Mouse (Mus musculus) lung, embryonic 14.5 days (tissue): ENCODE measurements around the gene Gm20388. TPM values are rescaled to one million over a fixed set of nuclear protein-coding genes. Genes with fewer than 3 reads are reported as not detected.
A peak's percentile ranks its signal among the peaks of the same experiment; 100 is the strongest.

Experiments used
- ATAC-seq: fragments of 200-750 bp; cut with Nextera tagmentation; 2 replicates; pipeline ENCODE4 v1.8.0; 2017; ENCODE audit warnings: mild to moderate bottlenecking, moderate TSS enrichment, moderate library complexity; ENCODE audit not compliant: insufficient read depth
- DNase-seq: peaks from one replicate; pipeline ENCODE4 v3.0.0-alpha.2; 2015
- H3K27ac ChIP-seq: fragments of 300-500 bp; sonication (generic); 2 replicates; pipeline ENCODE4 v1.5.1; 2014; ENCODE audit warnings: low read depth, mild to moderate bottlenecking, moderate library complexity
- H3K27me3 ChIP-seq: fragments of 300-500 bp; sonication (generic); 2 replicates; pipeline ENCODE4 v1.6.1; 2014; ENCODE audit warnings: low read length, control low read depth; ENCODE audit not compliant: insufficient read depth
- H3K36me3 ChIP-seq: fragments of 300-500 bp; sonication (generic); 2 replicates; pipeline ENCODE4 v1.6.1; 2014; ENCODE audit warnings: control low read depth; ENCODE audit not compliant: insufficient read depth
- H3K4me1 ChIP-seq: fragments of 300-500 bp; sonication (generic); 2 replicates; pipeline ENCODE4 v1.6.1; 2014; ENCODE audit warnings: antibody characterized with exemption, control low read depth; ENCODE audit not compliant: insufficient read depth
- H3K4me2 ChIP-seq: fragments of 300-500 bp; sonication (generic); 2 replicates; pipeline ENCODE4 v1.6.1; 2014; ENCODE audit warnings: mild to moderate bottlenecking
- H3K4me3 ChIP-seq: fragments of 300-500 bp; sonication (generic); 2 replicates; pipeline ENCODE4 v1.5.1; 2014; ENCODE audit warnings: low read depth, low read length
- H3K9ac ChIP-seq: fragments of 300-500 bp; sonication (generic); 2 replicates; pipeline ENCODE4 v1.6.1; 2014
- H3K9me3 ChIP-seq: fragments of 300-500 bp; sonication (generic); 2 replicates; pipeline ENCODE4 v1.6.1; 2016; ENCODE audit warnings: low read depth, low read length, control low read depth
- CTCF ChIP-seq: IDR thresholded peaks from 2 replicates; pipeline ENCODE4 v1.5.1; 2016; ENCODE audit warnings: antibody characterized with exemption, low read depth
- WGBS: fragments of 180-500 bp; shearing (Covaris S2); extraction: QIAGEN DNeasy Blood & Tissue Kit; methylation state at CpG from one replicate; pipeline ENCODE4 v1.1.7; 2014; 5-methylcytosine and 5-hydroxymethylcytosine counted together
- polyA plus RNA-seq: library from polyadenylated mRNA; unstranded; fragments of >200 nt; fragmentation: Nextera tagmentation; extraction: Ambion mirVana; gene quantifications from 2 replicates; pipeline ENCODE4 v1.2.1, GENCODE M21; 2014

Gene Gm20388
- polyA plus RNA-seq, 1 experiment from 2014 or later = not detected

DNA sequence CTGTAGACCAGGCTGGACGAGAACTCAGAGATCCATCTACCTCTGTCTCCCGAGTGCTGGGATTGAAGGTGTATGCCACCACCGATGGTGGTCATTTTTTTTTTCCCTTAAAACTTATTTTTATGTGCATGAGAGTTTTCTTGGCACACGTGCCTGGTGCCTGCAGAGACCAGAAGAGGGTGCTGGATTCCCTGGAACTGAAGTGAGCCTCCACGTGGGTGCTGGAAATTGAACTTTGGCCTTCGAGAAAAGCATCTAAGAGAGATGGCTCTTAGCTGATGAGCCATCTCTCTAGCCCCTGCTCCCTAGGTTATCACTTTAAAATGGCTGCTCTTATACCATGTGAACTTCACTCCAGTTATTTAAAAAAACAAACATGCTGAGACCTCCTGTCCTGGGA is 163.9 kb downstream of the Gm20388 start:
- Histone ChIP-seq H3K4me2 (no peak overlapping the region), H3K36me3 (no peaks in the 10 kb centered on the region), H3K9ac (no peak overlapping the region), H3K27ac (no peak overlapping the region), H3K9me3 (no peaks in the 10 kb centered on the region), H3K27me3 (no peaks in the 10 kb centered on the region), H3K4me1 (no peaks in the 10 kb centered on the region), H3K4me3 (no peak overlapping the region)
- no peak for DNase-seq
- 58% methylated on average over 6 of the region's 6 CpGs for WGBS
- no peak for TF ChIP-seq CTCF
- ATAC-seq = no peak

DNA sequence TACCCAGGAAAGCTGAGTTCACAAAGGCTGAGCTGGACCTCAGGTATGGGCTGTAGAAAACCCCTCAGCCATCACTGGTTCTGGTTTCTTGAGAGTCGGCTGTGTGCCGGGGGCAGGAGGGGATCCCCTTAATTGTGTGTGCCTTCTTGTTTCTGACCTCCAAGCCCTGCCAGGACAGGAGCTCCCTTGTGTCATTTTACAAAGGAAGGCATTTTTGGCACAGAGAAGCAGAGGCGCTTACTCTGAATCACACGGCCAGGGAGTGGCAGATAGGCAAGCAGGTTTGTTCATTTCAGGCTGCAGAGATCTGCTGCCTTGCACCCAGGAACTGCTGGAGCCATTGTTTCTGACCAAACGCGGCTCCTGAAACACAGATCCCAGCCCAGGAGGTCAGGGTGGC is 164.7 kb downstream of the Gm20388 start:
- no peak for TF ChIP-seq CTCF
- ATAC-seq (no peak), DNase-seq (no peak)
- no peak overlapping the region for H3K4me3 ChIP-seq
- no peaks in the 10 kb centered on the region for H3K27me3 ChIP-seq
- H3K4me2 ChIP-seq = no peak overlapping the region
- 58% methylated on average over 6 of the region's 6 CpGs for WGBS
- H3K36me3 ChIP-seq = no peaks in the 10 kb centered on the region
- no peaks in the 10 kb centered on the region for H3K4me1 ChIP-seq
- H3K9me3 ChIP-seq = no peaks in the 10 kb centered on the region
- no peak overlapping the region for H3K9ac ChIP-seq
- no peak overlapping the region for H3K27ac ChIP-seq

DNA sequence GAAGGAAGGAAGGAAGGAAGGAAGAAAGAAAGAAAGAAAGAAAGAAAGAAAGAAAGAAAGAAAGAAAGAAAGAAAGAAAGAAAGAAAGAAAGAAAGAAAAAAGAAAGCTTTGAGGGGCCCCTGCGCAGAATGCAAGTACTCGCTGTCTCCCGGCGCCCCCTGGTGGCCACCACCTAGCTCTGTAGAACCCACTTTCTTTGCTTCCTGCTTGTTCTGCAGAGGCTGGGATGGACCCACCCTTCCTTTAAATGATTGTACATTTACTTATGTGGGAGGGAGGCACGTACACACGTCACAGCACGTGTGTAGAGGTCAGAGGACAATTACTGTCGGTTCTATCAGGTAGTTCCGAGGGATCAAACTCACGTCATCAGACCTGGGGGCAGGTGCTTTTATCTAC is 167.4 kb downstream of the Gm20388 start:
- Histone ChIP-seq H3K9me3 (no peaks in the 10 kb centered on the region), H3K4me1 (no peaks in the 10 kb centered on the region), H3K27ac (no peak overlapping the region), H3K4me2 (no peak overlapping the region), H3K9ac (no peak overlapping the region), H3K4me3 (no peak overlapping the region), H3K27me3 (no peaks in the 10 kb centered on the region), H3K36me3 (peaks cover 25% of the 10 kb centered on the region)
- 12% methylated on average over 10 of the region's 10 CpGs for WGBS
- ATAC-seq (0 out of 2 replicates have a peak, but pooled peaks have one; percentile 35), DNase-seq (peak; percentile 92)
- TF ChIP-seq CTCF = peak; percentile 84

DNA sequence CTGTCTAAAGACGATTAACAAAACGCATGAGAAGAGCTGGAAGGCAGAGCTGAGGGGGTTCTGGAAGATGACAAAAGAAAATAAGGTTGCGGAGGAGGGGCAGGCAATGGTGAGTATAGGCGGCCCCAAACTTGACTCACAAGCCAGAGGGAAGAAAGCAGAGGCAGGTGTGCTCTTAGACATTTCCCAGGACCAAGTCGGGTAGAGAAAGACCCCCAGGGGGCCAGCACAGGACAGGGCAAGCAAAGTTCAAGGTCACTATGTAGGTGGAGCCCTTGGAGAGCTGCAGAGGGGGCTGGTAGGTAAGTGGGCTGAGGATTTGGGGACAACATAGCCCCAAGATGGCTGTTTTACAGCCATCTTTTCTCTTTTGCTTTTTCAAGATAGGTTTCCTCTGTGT is 168.7 kb downstream of the Gm20388 start:
- Histone ChIP-seq H3K27ac (no peak overlapping the region), H3K4me1 (no peaks in the 10 kb centered on the region), H3K9me3 (no peaks in the 10 kb centered on the region), H3K4me3 (no peak overlapping the region), H3K4me2 (no peak overlapping the region), H3K9ac (no peak overlapping the region), H3K36me3 (peaks cover 34% of the 10 kb centered on the region), H3K27me3 (no peaks in the 10 kb centered on the region)
- DNase-seq (no peak), ATAC-seq (no peak)
- 64% methylated on average over 5 of the region's 5 CpGs for WGBS
- no peak for TF ChIP-seq CTCF

DNA sequence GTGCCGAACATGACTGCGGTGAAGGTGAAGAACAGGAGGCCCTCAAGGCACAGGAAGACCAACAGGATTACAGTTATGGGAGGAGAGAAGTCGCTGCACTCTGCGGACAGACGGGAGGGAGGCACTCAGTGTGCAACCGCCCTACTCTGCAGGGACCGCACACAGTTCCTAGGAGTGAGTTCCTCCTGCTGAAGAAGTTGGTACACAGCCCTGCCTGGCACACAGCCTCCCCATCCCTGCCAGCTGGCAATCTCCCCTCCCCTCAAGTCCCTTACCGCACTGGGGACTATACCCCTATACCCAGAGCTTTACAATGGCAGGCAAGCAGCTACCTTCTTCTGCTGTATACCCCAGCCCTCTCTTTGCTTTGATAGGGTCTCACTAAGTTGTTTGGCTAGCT is 172.6 kb downstream of the Gm20388 start:
- no peaks in the 10 kb centered on the region for H3K4me1 ChIP-seq

DNA sequence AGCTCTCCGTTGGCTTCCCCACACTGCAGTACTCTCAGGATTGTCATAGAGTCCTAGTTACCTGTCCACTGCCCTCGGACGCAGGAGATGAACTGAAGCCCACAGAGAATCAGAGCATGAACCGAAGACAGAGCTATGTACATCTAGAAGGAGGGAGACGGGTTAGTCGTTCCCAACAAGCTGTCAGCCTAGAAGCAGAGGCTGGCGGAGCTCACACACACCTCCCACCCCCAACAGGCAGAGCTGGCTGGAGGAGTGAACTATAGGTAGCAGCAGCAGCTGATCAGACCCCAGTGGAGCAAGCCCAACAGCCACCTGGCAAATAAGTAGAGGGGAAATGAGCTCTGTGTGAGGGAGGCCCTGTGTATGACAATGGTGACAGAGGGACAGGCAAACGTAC is 174.1 kb downstream of the Gm20388 start:
- no peaks in the 10 kb centered on the region for H3K9me3 ChIP-seq
- no peaks in the 10 kb centered on the region for H3K27me3 ChIP-seq
- no peaks in the 10 kb centered on the region for H3K4me1 ChIP-seq
- no peak for TF ChIP-seq CTCF
- no peak overlapping the region for H3K27ac ChIP-seq
- H3K4me3 ChIP-seq = no peak overlapping the region
- no peak overlapping the region for H3K9ac ChIP-seq
- whole genome bisulfite sequencing = 77% methylated on average over 8 of the region's 8 CpGs
- H3K4me2 ChIP-seq = no peak overlapping the region
- DNase-seq (no peak), ATAC-seq (no peak)
- peaks cover 77% of the 10 kb centered on the region for H3K36me3 ChIP-seq

More for the DNA sequence above, 172.6 kb downstream of the Gm20388 start:
- no peak for ATAC-seq
- TF ChIP-seq CTCF = no peak
- Histone ChIP-seq H3K36me3 (peaks cover 71% of the 10 kb centered on the region), H3K4me2 (no peak overlapping the region), H3K27me3 (no peaks in the 10 kb centered on the region), H3K4me3 (no peak overlapping the region), H3K9me3 (no peaks in the 10 kb centered on the region), H3K27ac (no peak overlapping the region), H3K9ac (no peak overlapping the region)
- 93% methylated on average over 8 of the region's 8 CpGs for whole genome bisulfite sequencing
- no peak for DNase-seq

DNA sequence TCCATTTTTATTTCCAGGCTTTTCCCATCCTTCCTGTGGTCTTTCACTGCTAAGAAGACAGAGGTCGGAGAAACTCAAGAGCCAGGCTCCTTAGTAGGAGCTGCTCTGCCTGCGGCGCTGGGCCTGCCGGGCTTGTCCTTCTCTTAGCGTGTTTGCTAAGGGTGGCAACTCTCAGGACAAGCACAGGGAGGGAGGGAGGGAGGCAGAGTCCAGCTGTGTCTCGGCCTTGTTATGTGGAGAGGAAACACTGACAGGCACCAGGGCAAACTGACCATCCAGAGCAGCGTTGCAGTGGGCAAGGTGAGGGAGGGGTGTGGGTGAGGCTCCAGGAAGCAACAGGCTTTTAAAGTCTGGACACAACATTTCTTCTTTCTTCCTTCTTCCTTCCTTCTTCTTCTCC is 178.9 kb downstream of the Gm20388 start:
- H3K36me3 ChIP-seq = peaks cover 72% of the 10 kb centered on the region
- no peaks in the 10 kb centered on the region for H3K9me3 ChIP-seq
- H3K4me3 ChIP-seq = no peak overlapping the region
- H3K4me1 ChIP-seq = no peaks in the 10 kb centered on the region
- DNase-seq (no peak), ATAC-seq (no peak)
- 63% methylated on average over 7 of the region's 7 CpGs for WGBS
- H3K9ac ChIP-seq = no peak overlapping the region
- H3K27me3 ChIP-seq = no peaks in the 10 kb centered on the region
- no peak overlapping the region for H3K27ac ChIP-seq
- TF ChIP-seq CTCF = no peak
- H3K4me2 ChIP-seq = no peak overlapping the region

DNA sequence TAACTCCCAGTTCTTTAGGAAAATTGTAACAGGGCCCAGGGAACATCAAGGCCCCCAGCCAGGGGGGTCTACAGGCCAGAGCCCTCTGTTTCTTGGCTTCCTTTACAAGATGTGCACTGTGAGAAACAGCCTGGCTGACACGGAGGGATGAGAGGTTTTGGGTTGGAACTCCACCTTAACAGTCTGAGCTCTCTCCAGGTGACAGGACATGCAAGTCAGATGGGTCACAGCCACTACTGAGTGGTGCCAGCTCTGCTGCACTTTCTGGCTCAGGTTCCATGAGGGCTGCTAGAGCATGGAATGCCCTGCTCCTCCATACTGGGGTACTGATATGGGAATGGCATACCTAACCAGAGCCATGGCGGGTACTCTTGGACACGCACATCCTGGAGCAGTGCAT is 180.4 kb downstream of the Gm20388 start:
- no peak for TF ChIP-seq CTCF
- 93% methylated on average over 3 of the region's 3 CpGs for WGBS
- Histone ChIP-seq H3K27ac (no peak overlapping the region), H3K9me3 (no peaks in the 10 kb centered on the region), H3K4me1 (no peaks in the 10 kb centered on the region), H3K36me3 (peaks cover 56% of the 10 kb centered on the region), H3K27me3 (no peaks in the 10 kb centered on the region), H3K9ac (no peak overlapping the region), H3K4me2 (no peak overlapping the region), H3K4me3 (no peak overlapping the region)
- DNase-seq (no peak), ATAC-seq (no peak)
